Mouse (Mus musculus): ENCODE data around the gene Cux2.

Cux2 gene

GRCm38 (mm10) chr5:121922942-121923826 lies 126.7 kb downstream of the Cux2 start:
- DNase-seq (ENCODE audit: low spot score in 2 of 2): no peak

GRCm38 (mm10) chr5:121919216-121919615 lies 130.7 kb downstream of the Cux2 start:
- no peak for DNase-seq (ENCODE audit: low spot score in 2 of 2)

GRCm38 (mm10) chr5:121916813-121917212 lies 133.1 kb downstream of the Cux2 start:
- DNase-seq (ENCODE audit: low spot score in 2 of 2): no peak

GRCm38 (mm10) chr5:121913999-121914398 lies 135.9 kb downstream of the Cux2 start:
- DNase-seq (ENCODE audit: low spot score in 2 of 2): no peak

GRCm38 (mm10) chr5:121909226-121909985 lies 140.5 kb downstream of the Cux2 start:
- no peak for DNase-seq (ENCODE audit: low spot score in 2 of 2)

- no peak for DNase-seq (ENCODE audit: low spot score in 2 of 2)
Observed at GRCm38 (mm10) chr5:121905671-121906070, 144.2 kb downstream of the Cux2 start.

GRCm38 (mm10) chr5:121904799-121905198 lies 145.1 kb downstream of the Cux2 start:
- DNase-seq (ENCODE audit: low spot score in 2 of 2): no peak

GRCm38 (mm10) chr5:121902809-121903745 lies 146.8 kb downstream of the Cux2 start:
- no peak for DNase-seq (ENCODE audit: low spot score in 2 of 2)

GRCm38 (mm10) chr5:121895117-121895756 lies 154.7 kb downstream of the Cux2 start:
- DNase-seq (ENCODE audit: low spot score in 2 of 2): no peak

GRCm38 (mm10) chr5:121894647-121895046 lies 155.3 kb downstream of the Cux2 start:
- DNase-seq (ENCODE audit: low spot score in 2 of 2): no peak

GRCm38 (mm10) chr5:121893581-121893980 lies 156.3 kb downstream of the Cux2 start:
- DNase-seq (ENCODE audit: low spot score in 2 of 2): no peak

GRCm38 (mm10) chr5:121892281-121892680 lies 157.6 kb downstream of the Cux2 start:
- DNase-seq (ENCODE audit: low spot score in 2 of 2): peak; percentile 42 to 55

- no peak for DNase-seq (ENCODE audit: low spot score in 2 of 2)
Observed at GRCm38 (mm10) chr5:121890925-121891324, 159.0 kb downstream of the Cux2 start.

- DNase-seq (ENCODE audit: low spot score in 2 of 2): no peak
Observed at GRCm38 (mm10) chr5:121889819-121890362, 160.0 kb downstream of the Cux2 start.

- DNase-seq (ENCODE audit: low spot score in 2 of 2): no peak
Observed at GRCm38 (mm10) chr5:121889375-121889774, 160.5 kb downstream of the Cux2 start.

- no peak for DNase-seq (ENCODE audit: low spot score in 2 of 2)
Observed at GRCm38 (mm10) chr5:121883356-121883755, 166.5 kb downstream of the Cux2 start.

- DNase-seq (ENCODE audit: low spot score in 2 of 2): no peak
Observed at GRCm38 (mm10) chr5:121879211-121879610, 170.7 kb downstream of the Cux2 start.

GRCm38 (mm10) chr5:121878703-121879102 lies 171.2 kb downstream of the Cux2 start:
- DNase-seq (ENCODE audit: low spot score in 2 of 2): no peak

- no peak for DNase-seq (ENCODE audit: low spot score in 2 of 2)
Observed at GRCm38 (mm10) chr5:121876901-121877300, 173.0 kb downstream of the Cux2 start.

- no peak for DNase-seq (ENCODE audit: low spot score in 2 of 2)
Observed at GRCm38 (mm10) chr5:121875041-121875440, 174.9 kb downstream of the Cux2 start.

GRCm38 (mm10) chr5:121872158-121872557 lies 177.7 kb downstream of the Cux2 start:
- peak; percentile 75 to 76 for DNase-seq (ENCODE audit: low spot score in 2 of 2)
